Mouse (Mus musculus) heart, adult 2 months (tissue): ENCODE measurements around the gene Acvrl1.

ENCODE experiments used
- CTCF ChIP-seq: fragments of 200-600 bp; IDR thresholded peaks from 2 replicates; pipeline ENCODE4 v1.8.1; 2022; ENCODE audit warnings: antibody characterized with exemption, mild to moderate bottlenecking, moderate library complexity
- EP300 ChIP-seq: fragments of 200-500 bp; IDR thresholded peaks from 2 replicates; pipeline ENCODE4 v1.6.1; 2011; ENCODE audit warnings: low read depth, low read length, control low read depth; ENCODE audit not compliant: insufficient read depth
- POLR2A ChIP-seq: fragments of 200-500 bp; IDR thresholded peaks from 2 replicates; pipeline ENCODE4 v1.6.1; 2011; ENCODE audit warnings: mild to moderate bottlenecking, low read depth, low read length, control low read depth; ENCODE audit not compliant: insufficient read depth

- TF ChIP-seq POLR2A, result no peak
- TF ChIP-seq CTCF, result no peak
- TF ChIP-seq EP300, result no peak
Measured at GRCm38 (mm10) chr15:101092829-101093648, 35.3 kb upstream of the Acvrl1 start.
